Mouse (Mus musculus) limb, embryonic 12.5 days (tissue): ENCODE results near the gene Atp6v1fnb. TPM values are rescaled to one million over a fixed set of nuclear protein-coding genes. Genes with fewer than 3 reads are reported as not detected.

Source experiments
- polyA plus RNA-seq: library from polyadenylated mRNA; unstranded; fragments of >200 nt; fragmentation: Nextera tagmentation; extraction: Ambion mirVana; gene quantifications from 2 replicates; pipeline ENCODE4 v1.2.1, GENCODE M21; 2016

The Atp6v1fnb gene
- polyA plus RNA-seq, 1 experiment from 2014 or later = 0.64 TPM

Other genes with a start within 250 kb of the Atp6v1fnb start
- gene Hilpda, start 198.9 kb upstream of the Atp6v1fnb start, polyA plus RNA-seq = 41.5 and 48.4 TPM in 2 replicates
- gene Fam71f2, start 191.8 kb upstream of the Atp6v1fnb start, polyA plus RNA-seq = 0.29 and 0.65 TPM in 2 replicates
- gene Fam71f1, start 152.3 kb upstream of the Atp6v1fnb start, polyA plus RNA-seq = not detected in 2 replicates
- gene Calu, start 123.4 kb upstream of the Atp6v1fnb start, polyA plus RNA-seq = 293 and 320 TPM in 2 replicates
- gene Opn1sw, start 83.0 kb upstream of the Atp6v1fnb start, polyA plus RNA-seq = 0.31 and 1.1 TPM in 2 replicates
- gene Ccdc136, start 75.1 kb upstream of the Atp6v1fnb start, polyA plus RNA-seq = 31.8 and 40.1 TPM in 2 replicates
- 10.8 and 13.9 TPM in 2 replicates for gene Flnc, start 38.2 kb upstream of the Atp6v1fnb start, polyA plus RNA-seq
- gene Atp6v1f, start 3.7 kb upstream of the Atp6v1fnb start, polyA plus RNA-seq = 208 and 216 TPM in 2 replicates
- gene Kcp, start 36.5 kb downstream of the Atp6v1fnb start, polyA plus RNA-seq = 38.7 and 41.6 TPM in 2 replicates
- gene Irf5, start 55.2 kb downstream of the Atp6v1fnb start, polyA plus RNA-seq = 1.7 and 2.2 TPM in 2 replicates
- gene Tnpo3, start 138.4 kb downstream of the Atp6v1fnb start, polyA plus RNA-seq = 106 TPM in 2 replicates
- 5.2 and 6.2 TPM in 2 replicates for gene Tspan33, start 222.8 kb downstream of the Atp6v1fnb start, polyA plus RNA-seq